Mouse (Mus musculus) CD4-positive, CD25-positive, alpha-beta regulatory T cell, adult 4 months (primary cell): ENCODE results near the gene Arl3. TPM values are rescaled to one million over a fixed set of nuclear protein-coding genes. Genes with fewer than 3 reads are reported as not detected.

ENCODE experiments used
- ATAC-seq: one replicate; pipeline ENCODE4 v1.8.0; 2017
- polyA plus RNA-seq, 2 experiments: library from polyadenylated mRNA; unstranded; fragments of 100-300 nt; shearing (Covaris generic); gene quantifications; one replicate each; pipeline ENCODE4 v1.2.1; 2017

Gene Arl3
- polyA plus RNA-seq, 2 experiments from 2014 or later, result 29.0 to 34.9 TPM

- ATAC-seq, result peak; percentile 71
These were observed 73.0 kb downstream of the Arl3 start for GRCm38 (mm10) chr19:46499836-46500580.

GRCm38 (mm10) chr19:46499539-46499835 is 73.5 kb downstream of the Arl3 start:
- no peak for ATAC-seq

- ATAC-seq, result no peak
These were observed 75.8 kb downstream of the Arl3 start for GRCm38 (mm10) chr19:46497230-46497629.

- no peak for ATAC-seq
These were observed 77.9 kb downstream of the Arl3 start for GRCm38 (mm10) chr19:46495136-46495535.

- no peak for ATAC-seq
These were observed 82.4 kb downstream of the Arl3 start for GRCm38 (mm10) chr19:46490634-46491033.

GRCm38 (mm10) chr19:46489448-46489847 is 83.5 kb downstream of the Arl3 start:
- no peak for ATAC-seq

- no peak for ATAC-seq
These were observed 86.3 kb downstream of the Arl3 start for GRCm38 (mm10) chr19:46486709-46487108.

GRCm38 (mm10) chr19:46485847-46486246 is 87.2 kb downstream of the Arl3 start:
- no peak for ATAC-seq

GRCm38 (mm10) chr19:46484518-46484917 is 88.5 kb downstream of the Arl3 start:
- ATAC-seq, result no peak

- ATAC-seq, result no peak
These were observed 89.2 kb downstream of the Arl3 start for GRCm38 (mm10) chr19:46483701-46484328.

- no peak for ATAC-seq
These were observed 90.0 kb downstream of the Arl3 start for GRCm38 (mm10) chr19:46482896-46483516.

- no peak for ATAC-seq
These were observed 91.2 kb downstream of the Arl3 start for GRCm38 (mm10) chr19:46481756-46482155.

- ATAC-seq, result no peak
These were observed 91.6 kb downstream of the Arl3 start for GRCm38 (mm10) chr19:46481352-46481751.

Other genes with a start within 250 kb of the Arl3 start
- gene Psd, start 246.0 kb downstream of the Arl3 start, polyA plus RNA-seq, result 1 to 10 TPM; 3.8 to 6.5 TPM
- gene Fbxl15, start 245.0 kb downstream of the Arl3 start, polyA plus RNA-seq, result 1 to 10 TPM; 5.1 TPM
- 10 to 100 TPM; 56.3 to 62.6 TPM for gene Cuedc2, start 234.5 kb downstream of the Arl3 start, polyA plus RNA-seq
- gene Mfsd13a, start 232.1 kb downstream of the Arl3 start, polyA plus RNA-seq, result 10 to 100 TPM in 1 of 2 experiments, 1 to 10 TPM in 1; 3.8 to 10.5 TPM
- gene 2310034G01Rik, start 222.9 kb downstream of the Arl3 start, polyA plus RNA-seq, result under 1 TPM in 1 of 2 experiments, not detected in 1; 0.23 TPM
- 100 to 1,000 TPM in 1 of 2 experiments, 10 to 100 TPM in 1; 92.4 to 111 TPM for gene Actr1a, start 177.4 kb downstream of the Arl3 start, polyA plus RNA-seq
- 10 to 100 TPM; 10.2 to 11.6 TPM for gene Sufu, start 176.3 kb downstream of the Arl3 start, polyA plus RNA-seq
- 10 to 100 TPM; 16.3 to 21.5 TPM for gene Trim8, start 71.5 kb downstream of the Arl3 start, polyA plus RNA-seq
- gene Sfxn2, start 167 bp upstream of the Arl3 start, polyA plus RNA-seq, result 10 to 100 TPM in 1 of 2 experiments, 1 to 10 TPM in 1; 6.2 to 13.4 TPM
- gene Wbp1l, start 25.9 kb upstream of the Arl3 start, polyA plus RNA-seq, result 10 to 100 TPM; 19.2 to 20.8 TPM
- not detected for gene Cyp17a1, start 100.0 kb upstream of the Arl3 start, polyA plus RNA-seq
- 1 to 10 TPM; 6.8 to 7.4 TPM for gene Borcs7, start 116.7 kb upstream of the Arl3 start, polyA plus RNA-seq
- gene As3mt, start 134.3 kb upstream of the Arl3 start, polyA plus RNA-seq, result 10 to 100 TPM; 15.1 to 15.2 TPM
- under 1 TPM; 0.42 to 0.61 TPM for gene Cnnm2, start 188.4 kb upstream of the Arl3 start, polyA plus RNA-seq